Mouse (Mus musculus): ENCODE data around the gene Sox3. TPM values are rescaled to one million over a fixed set of nuclear protein-coding genes. Genes with fewer than 3 reads are reported as not detected.

Gene Sox3
- 2.4 and 3.4 TPM in 2 replicates for polyA plus RNA-seq (2014; fragmentation: Nextera tagmentation; extraction: Ambion mirVana)

GRCm38 (mm10) chrX:60892801-60893681 lies at the start of gene Sox3:
TSS of gene Sox3 (minus strand) at chrX:60893430.
- 0 out of 2 replicates have a peak, but pooled peaks cover 2% of the 10 kb centered on the region for H3K4me1 ChIP-seq (ENCODE audit: control insufficient read depth, insufficient read depth, low read length)
- peak within 1 kb of the TSS; percentile 74 for H3K27ac ChIP-seq (ENCODE audit: low read depth, low read length)
- H3K9ac ChIP-seq (ENCODE audit: low read length), result peak within 1 kb of the TSS; percentile 71
- peak within 1 kb of the TSS; percentile 51 for H3K4me3 ChIP-seq (ENCODE audit: low read depth, low read length)
- WGBS, result 38% methylated on average over 91 of the region's 92 CpGs
- no peaks in the 10 kb centered on the region for H3K36me3 ChIP-seq (ENCODE audit: control insufficient read depth, insufficient read depth, low read length)
- no peaks in the 10 kb centered on the region for H3K9me3 ChIP-seq (replicated peaks; ENCODE audit: control insufficient read depth, low read length)
- ATAC-seq, result peak; percentile 72
- no peaks in the 10 kb centered on the region for H3K27me3 ChIP-seq (replicated peaks; ENCODE audit: control insufficient read depth, insufficient read depth, low read length)
- H3K4me2 ChIP-seq (ENCODE audit: low read length), result peak within 1 kb of the TSS; percentile 61
- peak; percentile 82 for DNase-seq (ENCODE audit: low spot score)

GRCm38 (mm10) chrX:60940225-60940624 lies 47.0 kb upstream of the Sox3 start:
- 44% methylated on average over 3 of the region's 3 CpGs for WGBS
- no peaks in the 10 kb centered on the region for H3K9me3 ChIP-seq (replicated peaks; ENCODE audit: control insufficient read depth, low read length)
- no peak overlapping the region for H3K9ac ChIP-seq (ENCODE audit: low read length)
- H3K4me2 ChIP-seq (ENCODE audit: low read length), result no peak overlapping the region
- no peak overlapping the region for H3K27ac ChIP-seq (ENCODE audit: low read depth, low read length)
- peak; percentile 28 for DNase-seq (ENCODE audit: low spot score)
- peak; percentile 32; the same call in 1 of the 2 replicates for ATAC-seq
- H3K4me3 ChIP-seq (ENCODE audit: low read depth, low read length), result no peak overlapping the region
- H3K27me3 ChIP-seq (replicated peaks; ENCODE audit: control insufficient read depth, insufficient read depth, low read length), result no peaks in the 10 kb centered on the region
- no peaks in the 10 kb centered on the region; the same call in 1 of the 2 replicates for H3K4me1 ChIP-seq (ENCODE audit: control insufficient read depth, insufficient read depth, low read length)
- H3K36me3 ChIP-seq (ENCODE audit: control insufficient read depth, insufficient read depth, low read length), result no peaks in the 10 kb centered on the region

GRCm38 (mm10) chrX:60899546-60899945 lies 6.3 kb upstream of the Sox3 start:
- Histone ChIP-seq H3K4me1 (ENCODE audit: control insufficient read depth, insufficient read depth, low read length) (0 out of 2 replicates have a peak, but pooled peaks cover 2% of the 10 kb centered on the region), H3K4me3 (ENCODE audit: low read depth, low read length) (no peak overlapping the region), H3K9ac (ENCODE audit: low read length) (no peak overlapping the region), H3K27me3 (replicated peaks; ENCODE audit: control insufficient read depth, insufficient read depth, low read length) (no peaks in the 10 kb centered on the region), H3K27ac (ENCODE audit: low read depth, low read length) (no peak overlapping the region), H3K9me3 (replicated peaks; ENCODE audit: control insufficient read depth, low read length) (no peaks in the 10 kb centered on the region), H3K4me2 (ENCODE audit: low read length) (no peak overlapping the region), H3K36me3 (ENCODE audit: control insufficient read depth, insufficient read depth, low read length) (no peaks in the 10 kb centered on the region)
- no peak for ATAC-seq
- 22% methylated on average over 4 of the region's 4 CpGs for WGBS
- no peak for DNase-seq (ENCODE audit: low spot score)

- ATAC-seq, result no peak
- 0 out of 2 replicates have a peak overlapping the region, but pooled peaks have one; percentile 29 for H3K9ac ChIP-seq (ENCODE audit: low read length)
- 17% methylated on average over 18 of the region's 18 CpGs for WGBS
- H3K27me3 ChIP-seq (replicated peaks; ENCODE audit: control insufficient read depth, insufficient read depth, low read length), result no peaks in the 10 kb centered on the region
- H3K4me2 ChIP-seq (ENCODE audit: low read length), result peak overlapping the region; percentile 40
- no peak overlapping the region; the same call in 1 of the 2 replicates for H3K4me3 ChIP-seq (ENCODE audit: low read depth, low read length)
- H3K27ac ChIP-seq (ENCODE audit: low read depth, low read length), result no peak overlapping the region
- no peaks in the 10 kb centered on the region for H3K36me3 ChIP-seq (ENCODE audit: control insufficient read depth, insufficient read depth, low read length)
- H3K4me1 ChIP-seq (ENCODE audit: control insufficient read depth, insufficient read depth, low read length), result 0 out of 2 replicates have a peak, but pooled peaks cover 2% of the 10 kb centered on the region
- no peak for DNase-seq (ENCODE audit: low spot score)
- no peaks in the 10 kb centered on the region for H3K9me3 ChIP-seq (replicated peaks; ENCODE audit: control insufficient read depth, low read length)
Measured at GRCm38 (mm10) chrX:60898641-60899040, 5.4 kb upstream of the Sox3 start.

- DNase-seq (ENCODE audit: low spot score), result peak; percentile 69
- Histone ChIP-seq H3K4me2 (ENCODE audit: low read length) (peak overlapping the region; percentile 61; the same call in 1 of the 2 replicates), H3K36me3 (ENCODE audit: control insufficient read depth, insufficient read depth, low read length) (no peaks in the 10 kb centered on the region), H3K9me3 (replicated peaks; ENCODE audit: control insufficient read depth, low read length) (no peaks in the 10 kb centered on the region), H3K4me1 (ENCODE audit: control insufficient read depth, insufficient read depth, low read length) (0 out of 2 replicates have a peak, but pooled peaks cover 2% of the 10 kb centered on the region), H3K27me3 (replicated peaks; ENCODE audit: control insufficient read depth, insufficient read depth, low read length) (no peaks in the 10 kb centered on the region), H3K27ac (ENCODE audit: low read depth, low read length) (no peak overlapping the region), H3K4me3 (ENCODE audit: low read depth, low read length) (no peak overlapping the region), H3K9ac (ENCODE audit: low read length) (no peak overlapping the region)
- ATAC-seq, result peak; percentile 1; the same call in 1 of the 2 replicates
- WGBS, result 21% methylated on average over 13 of the region's 13 CpGs
Measured at GRCm38 (mm10) chrX:60896296-60896695, 3.1 kb upstream of the Sox3 start.

GRCm38 (mm10) chrX:60895416-60895815 lies 2.2 kb upstream of the Sox3 start:
- no peak overlapping the region for H3K9ac ChIP-seq (ENCODE audit: low read length)
- no peaks in the 10 kb centered on the region for H3K36me3 ChIP-seq (ENCODE audit: control insufficient read depth, insufficient read depth, low read length)
- 42% methylated on average over 9 of the region's 11 CpGs for WGBS
- no peak overlapping the region for H3K27ac ChIP-seq (ENCODE audit: low read depth, low read length)
- H3K9me3 ChIP-seq (replicated peaks; ENCODE audit: control insufficient read depth, low read length), result no peaks in the 10 kb centered on the region
- 0 out of 2 replicates have a peak, but pooled peaks cover 2% of the 10 kb centered on the region for H3K4me1 ChIP-seq (ENCODE audit: control insufficient read depth, insufficient read depth, low read length)
- peak overlapping the region; percentile 61 for H3K4me2 ChIP-seq (ENCODE audit: low read length)
- DNase-seq (ENCODE audit: low spot score) (peak; percentile 58), ATAC-seq (no peak)
- H3K27me3 ChIP-seq (replicated peaks; ENCODE audit: control insufficient read depth, insufficient read depth, low read length), result no peaks in the 10 kb centered on the region
- peak overlapping the region; percentile 51; the same call in 1 of the 2 replicates for H3K4me3 ChIP-seq (ENCODE audit: low read depth, low read length)

GRCm38 (mm10) chrX:60893720-60894543 lies 702 bp upstream of the Sox3 start:
- peak overlapping the region; percentile 51 for H3K9ac ChIP-seq (ENCODE audit: low read length)
- ATAC-seq (peak; percentile 30), DNase-seq (ENCODE audit: low spot score) (peak; percentile 60)
- H3K27me3 ChIP-seq (replicated peaks; ENCODE audit: control insufficient read depth, insufficient read depth, low read length), result no peaks in the 10 kb centered on the region
- peak overlapping the region; percentile 74 for H3K27ac ChIP-seq (ENCODE audit: low read depth, low read length)
- H3K4me3 ChIP-seq (ENCODE audit: low read depth, low read length), result peak overlapping the region; percentile 51
- peak overlapping the region; percentile 61 for H3K4me2 ChIP-seq (ENCODE audit: low read length)
- H3K9me3 ChIP-seq (replicated peaks; ENCODE audit: control insufficient read depth, low read length), result no peaks in the 10 kb centered on the region
- no peaks in the 10 kb centered on the region for H3K36me3 ChIP-seq (ENCODE audit: control insufficient read depth, insufficient read depth, low read length)
- H3K4me1 ChIP-seq (ENCODE audit: control insufficient read depth, insufficient read depth, low read length), result 0 out of 2 replicates have a peak, but pooled peaks cover 2% of the 10 kb centered on the region
- WGBS, result 39% methylated on average over 56 of the region's 59 CpGs

- Histone ChIP-seq H3K4me1 (ENCODE audit: control insufficient read depth, insufficient read depth, low read length) (0 out of 2 replicates have a peak, but pooled peaks cover 2% of the 10 kb centered on the region), H3K27me3 (replicated peaks; ENCODE audit: control insufficient read depth, insufficient read depth, low read length) (no peaks in the 10 kb centered on the region), H3K27ac (ENCODE audit: low read depth, low read length) (peak overlapping the region; percentile 66), H3K9ac (ENCODE audit: low read length) (peak overlapping the region; percentile 71), H3K9me3 (replicated peaks; ENCODE audit: control insufficient read depth, low read length) (no peaks in the 10 kb centered on the region), H3K4me2 (ENCODE audit: low read length) (peak overlapping the region; percentile 61), H3K36me3 (ENCODE audit: control insufficient read depth, insufficient read depth, low read length) (no peaks in the 10 kb centered on the region), H3K4me3 (ENCODE audit: low read depth, low read length) (peak overlapping the region; percentile 51)
- DNase-seq (ENCODE audit: low spot score), result peak; percentile 54
- peak; percentile 49 for ATAC-seq
- WGBS, result 35% methylated on average over 87 of the region's 102 CpGs
Measured at GRCm38 (mm10) chrX:60892098-60892800, 981 bp downstream of the Sox3 start.

Data from forebrain, embryonic 14.5 days (tissue).